Mouse (Mus musculus) MEL (cell line): ENCODE results near the gene Rorb.

Source experiments
- CTCF ChIP-seq, 3 experiments: IDR thresholded peaks in 2 of 3; conservative IDR thresholded peaks in 1 of 3; 2 replicates each; pipeline ENCODE4 v1.5.1; 2011 to 2012; ENCODE audit warnings: low read length in 3 of 3, low read depth in 2 of 3, mild to moderate bottlenecking in 2 of 3, improper control_type of control experiment in 1 of 3, inconsistent platforms in 1 of 3, mixed read lengths in 1 of 3, moderate library complexity in 1 of 3; ENCODE audit not compliant: control insufficient read depth in 1 of 3, insufficient read depth in 1 of 3, poor library complexity in 1 of 3, severe bottlenecking in 1 of 3
- E2F4 ChIP-seq: IDR thresholded peaks from 2 replicates; pipeline ENCODE4 v1.6.1; 2011; ENCODE audit warnings: low read depth, low read length, improper control_type of control experiment, borderline replicate concordance
- EP300 ChIP-seq, 2 experiments: IDR thresholded peaks; 2 replicates each; pipeline ENCODE4 v1.6.1; 2011; ENCODE audit warnings: improper control_type of control experiment in 2 of 2, low read length in 2 of 2, low read depth in 1 of 2, mild to moderate bottlenecking in 1 of 2
- GATA1 ChIP-seq: IDR thresholded peaks from 2 replicates; pipeline ENCODE4 v1.6.1; 2011; ENCODE audit warnings: low read depth, low read length, improper control_type of control experiment
- JUND ChIP-seq: IDR thresholded peaks from 2 replicates; pipeline ENCODE4 v1.6.1; 2011; ENCODE audit warnings: low read depth, mild to moderate bottlenecking, improper control_type of control experiment, low read length
- NRF1 ChIP-seq: IDR thresholded peaks from 2 replicates; pipeline ENCODE4 v1.6.1; 2014; ENCODE audit warnings: low read depth, mild to moderate bottlenecking, inconsistent platforms, low read length, improper control_type of control experiment, moderate library complexity; ENCODE audit not compliant: poor library complexity, insufficient read depth, severe bottlenecking
- POLR2A ChIP-seq, 2 experiments: IDR thresholded peaks; 2 replicates each; pipeline ENCODE4 v1.6.1; 2011 to 2012; ENCODE audit warnings: low read length in 2 of 2, mild to moderate bottlenecking in 2 of 2, control low read depth in 1 of 2, improper control_type of control experiment in 1 of 2, low read depth in 1 of 2, moderate library complexity in 1 of 2; ENCODE audit not compliant: control insufficient read depth in 1 of 2, insufficient read depth in 1 of 2, poor library complexity in 1 of 2
- RCOR1 ChIP-seq: IDR thresholded peaks from 2 replicates; pipeline ENCODE4 v1.6.1; 2012; ENCODE audit warnings: low read depth, mild to moderate bottlenecking, inconsistent platforms, low read length, improper control_type of control experiment
- TCF12 ChIP-seq: IDR thresholded peaks from 2 replicates; pipeline ENCODE4 v1.6.1; 2014; ENCODE audit warnings: low read depth, mild to moderate bottlenecking, inconsistent platforms, low read length, improper control_type of control experiment, moderate library complexity

- TF ChIP-seq CTCF (IDR thresholded peaks at IDR 0.05 in 2 of 3, conservative IDR thresholded peaks at IDR 0.05 in 1 of 3; ENCODE audit: control insufficient read depth in 1 of 3, insufficient read depth in 1 of 3, low read depth in 2 of 3, low read length in 3 of 3, poor library complexity in 1 of 3, severe bottlenecking in 1 of 3): no peak
- no peak for TF ChIP-seq POLR2A (IDR thresholded peaks at IDR 0.05; ENCODE audit: control insufficient read depth in 1 of 2, insufficient read depth in 1 of 2, low read depth in 1 of 2, low read length in 2 of 2, poor library complexity in 1 of 2)
- TF ChIP-seq GATA1: no peak
- no peak for TF ChIP-seq RCOR1
- TF ChIP-seq TCF12: no peak
- TF ChIP-seq JUND: no peak
- TF ChIP-seq NRF1: no peak
- TF ChIP-seq E2F4: no peak
- no peak for TF ChIP-seq EP300 (IDR thresholded peaks at IDR 0.05; ENCODE audit: low read depth in 1 of 2, low read length in 2 of 2)
Measured at GRCm38 (mm10) chr19:18998966-18999365, 112.0 kb downstream of the Rorb start.
